Mouse (Mus musculus) G1E (cell line): ENCODE data around the gene Mybpc1. TPM values are rescaled to one million over a fixed set of nuclear protein-coding genes. Genes with fewer than 3 reads are reported as not detected.

Source experiments
- ATAC-seq: 2 replicates; pipeline ENCODE4 v1.8.0; 2016; ENCODE audit warnings: mild to moderate bottlenecking; ENCODE audit not compliant: insufficient number of reproducible peaks, poor library complexity, low FRiP score, severe bottlenecking; ENCODE audit errors: extremely low read depth
- DNase-seq: peaks from one replicate; pipeline ENCODE4 v3.0.0; 2012; ENCODE audit warnings: low spot score
- H3K27me3 ChIP-seq: 2 replicates; pipeline ENCODE4 v1.6.1; 2012; ENCODE audit warnings: mild to moderate bottlenecking, low read length, inconsistent platforms; ENCODE audit not compliant: insufficient read depth
- H3K36me3 ChIP-seq: replicated peaks from 2 replicates; pipeline ENCODE3; 2012; ENCODE audit warnings: mild to moderate bottlenecking, inconsistent platforms
- H3K4me1 ChIP-seq: 2 replicates; pipeline ENCODE4 v1.6.1; 2012; ENCODE audit warnings: low read depth, low read length, inconsistent platforms, mixed read lengths; ENCODE audit not compliant: insufficient read depth
- H3K4me3 ChIP-seq: 2 replicates; pipeline ENCODE4 v1.5.1; 2012; ENCODE audit warnings: low read depth, mild to moderate bottlenecking, inconsistent platforms, low read length, moderate library complexity, mixed read lengths
- H3K9me3 ChIP-seq: replicated peaks from 2 replicates; pipeline ENCODE4 v1.6.1; 2012; ENCODE audit warnings: inconsistent platforms
- CTCF ChIP-seq: IDR thresholded peaks from 2 replicates; pipeline ENCODE4 v1.5.1; 2012; ENCODE audit warnings: low read depth, low read length, inconsistent platforms, mixed read lengths
- GATA1 ChIP-seq: IDR thresholded peaks from 2 replicates; pipeline ENCODE4 v1.6.1; 2012; ENCODE audit warnings: borderline replicate concordance, low read length, inconsistent platforms, mixed read lengths
- GATA2 ChIP-seq: IDR thresholded peaks from 2 replicates; pipeline ENCODE4 v1.6.1; 2012; ENCODE audit warnings: low read depth, low read length, inconsistent platforms, borderline replicate concordance
- POLR2AphosphoS5 ChIP-seq: IDR thresholded peaks from 2 replicates; pipeline ENCODE4 v1.6.1; 2012; ENCODE audit warnings: low read depth, low read length, inconsistent platforms; ENCODE audit not compliant: insufficient replicate concordance
- TAL1 ChIP-seq: conservative IDR thresholded peaks from 2 replicates; pipeline ENCODE4 v1.6.1; 2012; ENCODE audit warnings: low read depth, low read length, inconsistent platforms, mixed read lengths
- polyA plus RNA-seq: library from polyadenylated mRNA; stranded (reverse); fragments of >175 nt; gene quantifications from 2 replicates; pipeline ENCODE4 v1.2.3, GENCODE M21; 2012
- total RNA-seq, 2 experiments: library from RNA; stranded (forward) in 1 of 2; stranded (reverse) in 1 of 2; fragments of 200-1000 nt in 1 of 2; fragments of >200 nt in 1 of 2; fragmentation: Nextera tagmentation in 1 of 2; gene quantifications; 2 replicates each; pipeline ENCODE4 v1.2.3; 2014 to 2017

Gene Mybpc1
- total and polyA plus RNA-seq, 3 experiments, result not detected

GRCm38 (mm10) chr10:88624300-88624699, 19.3 kb upstream of the Mybpc1 start:
- Histone ChIP-seq H3K4me3 (no peak overlapping the region), H3K27me3 (no peaks in the 10 kb centered on the region), H3K36me3 (no peaks in the 10 kb centered on the region), H3K9me3 (no peaks in the 10 kb centered on the region), H3K4me1 (peaks cover 3% of the 10 kb centered on the region; the same call in 1 of the 2 replicates)
- no peak for TF ChIP-seq POLR2AphosphoS5
- TF ChIP-seq GATA2, result no peak
- TF ChIP-seq TAL1, result no peak
- TF ChIP-seq CTCF, result no peak
- DNase-seq (no peak), ATAC-seq (no peak)

- H3K36me3 ChIP-seq, result no peaks in the 10 kb centered on the region
- no peak overlapping the region for H3K4me3 ChIP-seq
- H3K9me3 ChIP-seq, result no peaks in the 10 kb centered on the region
- H3K27me3 ChIP-seq, result no peaks in the 10 kb centered on the region
- no peak for TF ChIP-seq TAL1
- TF ChIP-seq GATA1, result no peak
- no peak for TF ChIP-seq GATA2
- TF ChIP-seq POLR2AphosphoS5, result no peak
- no peak for TF ChIP-seq CTCF
- peaks cover 3% of the 10 kb centered on the region; the same call in 1 of the 2 replicates for H3K4me1 ChIP-seq
- no peak for DNase-seq
- ATAC-seq, result no peak
Observed at GRCm38 (mm10) chr10:88622624-88623023, 17.7 kb upstream of the Mybpc1 start.

DNA sequence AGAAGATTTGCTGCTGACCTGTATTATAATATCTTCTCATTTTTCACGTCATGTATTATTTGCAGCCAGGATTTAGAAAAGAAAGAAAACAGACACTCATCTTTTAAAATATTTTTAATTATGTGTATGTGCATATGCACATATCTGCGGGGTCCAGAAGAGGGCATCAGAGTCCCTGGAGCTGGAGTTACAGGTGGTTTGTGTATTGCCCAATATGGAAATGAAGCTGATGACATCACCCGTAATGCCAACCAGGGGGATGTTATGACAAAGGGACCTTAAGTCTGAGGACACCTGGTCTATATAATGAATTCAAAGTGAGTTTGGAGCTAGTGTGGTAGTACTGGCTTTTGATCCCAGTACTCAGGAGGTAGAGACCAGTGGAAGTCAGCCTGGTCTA, 15.9 kb upstream of the Mybpc1 start:
- DNase-seq, result no peak
- TF ChIP-seq GATA1, result no peak
- no peak for TF ChIP-seq POLR2AphosphoS5
- no peak for TF ChIP-seq TAL1
- no peak for TF ChIP-seq GATA2
- Histone ChIP-seq H3K27me3 (no peaks in the 10 kb centered on the region), H3K4me3 (no peak overlapping the region), H3K9me3 (no peaks in the 10 kb centered on the region), H3K4me1 (no peaks in the 10 kb centered on the region), H3K36me3 (no peaks in the 10 kb centered on the region)
- ATAC-seq, result no peak

DNA sequence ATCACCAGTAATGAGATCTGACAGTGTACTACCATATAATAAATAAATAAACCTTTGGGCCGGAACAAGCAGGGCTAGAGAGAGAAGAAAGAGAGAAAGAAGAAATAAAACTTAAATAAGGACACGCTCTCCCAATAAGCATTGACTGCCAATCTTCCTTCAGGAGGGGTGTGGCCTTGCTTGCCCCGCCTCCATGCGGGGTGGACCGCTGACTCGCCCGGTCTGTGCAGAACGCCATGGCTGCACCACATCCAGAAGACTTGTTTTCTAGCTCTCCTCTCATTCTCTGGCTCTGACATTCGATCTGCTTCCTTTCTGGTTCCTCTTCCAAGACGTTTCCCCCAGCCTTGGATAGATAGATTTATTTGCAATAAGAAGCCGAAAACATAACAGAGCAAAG, 8.1 kb upstream of the Mybpc1 start:
- DNase-seq (no peak), ATAC-seq (no peak)
- H3K4me1 ChIP-seq, result no peaks in the 10 kb centered on the region
- H3K4me3 ChIP-seq, result no peak overlapping the region
- H3K9me3 ChIP-seq, result no peaks in the 10 kb centered on the region
- TF ChIP-seq POLR2AphosphoS5 (no peak), GATA2 (no peak), GATA1 (no peak), CTCF (no peak), TAL1 (no peak)
- H3K36me3 ChIP-seq, result no peaks in the 10 kb centered on the region
- no peaks in the 10 kb centered on the region; the same call in 1 of the 2 replicates for H3K27me3 ChIP-seq

DNA sequence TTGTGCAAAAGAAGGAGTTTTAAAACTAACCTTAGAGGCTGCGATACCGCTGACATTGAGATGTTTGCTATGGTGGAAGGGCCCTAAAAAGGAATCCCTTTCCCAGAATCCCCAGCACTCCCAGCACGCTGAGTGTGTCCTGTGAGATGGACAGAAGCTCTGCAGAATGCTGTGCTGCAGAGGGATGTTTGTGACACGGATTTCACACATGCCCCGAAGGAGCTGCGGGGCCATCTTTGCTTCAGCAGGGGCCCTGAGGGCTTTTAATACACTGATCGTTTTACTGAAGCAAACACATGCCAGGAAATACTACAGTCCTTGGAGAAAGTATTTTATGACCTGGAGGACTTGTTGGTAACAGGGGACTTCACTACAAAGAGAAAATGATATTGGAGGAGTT, 1.7 kb upstream of the Mybpc1 start:
- H3K36me3 ChIP-seq, result no peaks in the 10 kb centered on the region
- no peaks in the 10 kb centered on the region; the same call in 1 of the 2 replicates for H3K27me3 ChIP-seq
- H3K9me3 ChIP-seq, result no peaks in the 10 kb centered on the region
- ATAC-seq, result no peak
- no peak for DNase-seq
- no peaks in the 10 kb centered on the region for H3K4me1 ChIP-seq
- TF ChIP-seq GATA2 (no peak), GATA1 (no peak), CTCF (no peak)
- no peak overlapping the region for H3K4me3 ChIP-seq

DNA sequence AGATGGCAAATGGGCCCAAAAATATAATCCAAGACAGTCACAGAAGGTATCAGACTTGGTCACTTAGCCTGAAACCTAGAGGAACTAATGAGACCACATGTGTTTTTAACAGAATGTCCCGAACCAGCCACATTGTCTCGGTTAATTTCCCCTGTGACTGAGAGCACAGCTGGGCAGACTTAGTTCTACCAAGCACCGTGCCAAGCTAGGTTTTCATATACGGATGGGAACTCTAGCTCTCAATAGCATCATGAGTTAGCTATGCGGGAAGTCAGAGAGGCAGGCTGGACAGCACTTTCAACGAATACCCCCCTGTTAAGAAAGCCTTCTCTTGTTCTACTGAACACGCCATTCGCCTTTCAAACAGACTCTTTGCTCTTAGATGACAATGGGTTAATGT, 1.1 kb upstream of the Mybpc1 start:
- ATAC-seq, result no peak
- TF ChIP-seq POLR2AphosphoS5 (no peak), GATA1 (no peak), TAL1 (no peak), GATA2 (no peak), CTCF (no peak)
- no peaks in the 10 kb centered on the region; the same call in 1 of the 2 replicates for H3K27me3 ChIP-seq
- H3K4me1 ChIP-seq, result no peaks in the 10 kb centered on the region
- no peak overlapping the region for H3K4me3 ChIP-seq
- DNase-seq, result no peak
- no peaks in the 10 kb centered on the region for H3K9me3 ChIP-seq
- H3K36me3 ChIP-seq, result no peaks in the 10 kb centered on the region

DNA sequence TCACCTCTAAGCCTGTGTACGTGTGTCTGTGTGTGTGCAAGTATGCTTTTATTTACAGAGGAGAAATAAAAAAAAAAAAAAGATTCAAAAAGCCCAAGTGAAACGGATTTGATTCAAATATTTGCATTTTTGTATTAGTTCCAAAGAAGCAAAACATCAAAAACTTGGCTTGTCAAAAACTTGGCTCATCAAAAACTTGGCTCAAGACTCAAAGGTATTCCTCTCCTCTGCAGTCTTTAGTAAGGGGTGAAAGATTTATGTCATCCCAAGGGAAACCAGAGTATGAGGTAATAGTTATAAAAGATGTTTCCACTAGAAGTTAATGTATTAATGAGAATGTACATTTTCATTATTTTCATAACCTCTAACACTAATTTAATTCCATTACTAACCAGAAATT, 1.2 kb downstream of the Mybpc1 start:
- Histone ChIP-seq H3K9me3 (no peaks in the 10 kb centered on the region), H3K36me3 (no peaks in the 10 kb centered on the region), H3K4me3 (no peak overlapping the region), H3K27me3 (no peaks in the 10 kb centered on the region; the same call in 1 of the 2 replicates), H3K4me1 (no peaks in the 10 kb centered on the region)
- no peak for DNase-seq
- TF ChIP-seq GATA2, result no peak
- TF ChIP-seq TAL1, result no peak
- no peak for TF ChIP-seq GATA1
- TF ChIP-seq POLR2AphosphoS5, result no peak
- TF ChIP-seq CTCF, result no peak
- no peak for ATAC-seq
